22 mouse cellular contexts compared by ENCODE assay signal in the genomic region with DNA sequence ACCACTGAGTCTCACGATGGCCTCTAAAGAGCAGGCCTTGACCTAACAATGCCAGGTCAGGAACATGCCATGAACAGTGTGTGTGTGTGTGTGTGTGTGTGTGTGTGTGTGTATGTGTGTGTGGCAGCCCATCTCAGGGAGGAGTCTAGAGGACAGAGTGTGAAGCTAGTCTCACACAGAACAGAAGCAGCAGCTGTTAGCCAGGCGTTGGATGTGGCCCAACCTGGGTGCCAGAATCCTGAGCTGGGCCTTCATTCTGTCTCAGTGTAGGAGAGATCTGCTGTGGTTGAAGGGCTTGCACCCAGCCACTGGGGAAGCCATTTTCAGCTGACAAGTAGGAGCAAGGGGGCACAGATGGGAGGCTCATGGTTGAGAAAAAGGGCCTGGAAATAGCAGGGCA.
"Had no signal": no experiment of that assay in that cellular context is flagged by ENCODE, and none has a peak within 500 bp of the region (broad histone marks: within the 10 kb centered on the region; RNA-seq: fewer than 3 reads in every experiment).

No protein-coding gene starts in this region.

- H3K36me3 ChIP-seq: heart, embryonic 13.5 days; heart, embryonic 15.5 days; hindbrain, embryonic 13.5 days; hindbrain, embryonic 15.5 days; kidney, embryonic 15.5 days; limb, embryonic 13.5 days; limb, embryonic 15.5 days; liver, embryonic 12.5 days had no signal

- H3K27me3 ChIP-seq: heart, embryonic 13.5 days; heart, embryonic 15.5 days; hindbrain, embryonic 15.5 days; kidney, embryonic 15.5 days; limb, embryonic 13.5 days; limb, embryonic 15.5 days; liver, embryonic 12.5 days had no signal

- DNase-seq: forebrain, postnatal 0 days; heart, adult 11 months; heart, adult 2 months; kidney, adult 11 months; kidney, adult 2 months; kidney, adult 9 months; kidney, postnatal 14 days; kidney, postnatal 36 days; layer of hippocampus, adult 9-11 months; layer of hippocampus, postnatal 36 days; left cerebral cortex, postnatal 4 days had no signal

- H3K4me3 ChIP-seq: heart, adult 2 months; heart, embryonic 13.5 days; heart, embryonic 15.5 days; hindbrain, embryonic 13.5 days; hindbrain, embryonic 15.5 days; kidney, embryonic 15.5 days; limb, embryonic 13.5 days; limb, embryonic 15.5 days; liver, embryonic 12.5 days had no signal

- H3K4me2 ChIP-seq: heart, embryonic 11.5 days; heart, embryonic 13.5 days; heart, embryonic 15.5 days; hindbrain, embryonic 13.5 days; hindbrain, embryonic 15.5 days; kidney, embryonic 15.5 days; limb, embryonic 13.5 days; limb, embryonic 15.5 days; liver, embryonic 12.5 days had no signal

- ATAC-seq: forebrain, postnatal 0 days; hindbrain, postnatal 0 days; intestine, embryonic 16.5 days; liver, embryonic 12.5 days had no signal
